In genomic region chr17:90130836-90131235, GRCm38 (mm10) we compare ENCODE assay signal across 19 mouse cellular contexts.
DNase-seq lines count a peak whose midpoint lies in the region; ATAC-seq and TF ChIP-seq lines count a peak whose summit lies in the region.
"Had no signal": no experiment of that assay in that cellular context is flagged by ENCODE, and none has a peak within 500 bp of the region (broad histone marks: within the 10 kb centered on the region; RNA-seq: fewer than 3 reads in every experiment).

No protein-coding gene starts in this region.

- no peaks in the 10 kb centered on the region for H3K4me1 ChIP-seq in forebrain, postnatal 0 days (ENCODE audit: insufficient read depth)
- H3K4me1 ChIP-seq in forebrain, embryonic 10.5 days, result no peaks in the 10 kb centered on the region
- H3K4me1 ChIP-seq in neural tube, embryonic 12.5 days, result no peaks in the 10 kb centered on the region
- H3K4me1 ChIP-seq in heart, embryonic 12.5 days (replicated peaks), result no peaks in the 10 kb centered on the region
- H3K4me1 ChIP-seq: embryonic facial prominence, embryonic 10.5 days; hindbrain, embryonic 12.5 days; limb, embryonic 13.5 days; megakaryocyte, embryonic 14.5 days had no signal

- no peak overlapping the region for H3K9ac ChIP-seq in forebrain, postnatal 0 days
- H3K9ac ChIP-seq in neural tube, embryonic 12.5 days, result no peak overlapping the region
- no peak overlapping the region for H3K9ac ChIP-seq in heart, embryonic 12.5 days
- H3K9ac ChIP-seq: hindbrain, embryonic 12.5 days; limb, embryonic 13.5 days had no signal

- H3K4me3 ChIP-seq in forebrain, postnatal 0 days (ENCODE audit: low read depth, low read length), result no peak overlapping the region
- H3K4me3 ChIP-seq in forebrain, embryonic 10.5 days, result no peak overlapping the region
- no peak overlapping the region for H3K4me3 ChIP-seq in neural tube, embryonic 12.5 days
- no peak overlapping the region for H3K4me3 ChIP-seq in heart, embryonic 12.5 days
- H3K4me3 ChIP-seq: embryonic facial prominence, embryonic 10.5 days; hindbrain, embryonic 12.5 days; left cerebral cortex, adult 2 months; limb, embryonic 13.5 days; megakaryocyte, embryonic 14.5 days had no signal

- no peak for DNase-seq in forebrain, postnatal 0 days
- no peak for DNase-seq in forebrain, embryonic 10.5 days (ENCODE audit: extremely low spot score, low spot score)
- no peak for DNase-seq in neural tube, embryonic 10.5 days (ENCODE audit: extremely low spot score, low spot score)
- peak; percentile 53 to 69 for DNase-seq in cerebellum, postnatal 10 days
- no peak for DNase-seq in spleen, postnatal 14 days (ENCODE audit: low spot score in 2 of 2)
- DNase-seq: adrenal gland, postnatal 36 days; gastrocnemius, postnatal 10 days; heart, adult 18-20 months; lung, postnatal 14 days; retina, postnatal 1 day had no signal

- no peak for ATAC-seq in forebrain, postnatal 0 days
- peak; percentile 29; the same call in 1 of the 2 replicates for ATAC-seq in neural tube, embryonic 12.5 days (ENCODE audit: low FRiP score, low read depth)
- ATAC-seq in heart, embryonic 12.5 days (ENCODE audit: insufficient number of reproducible peaks, low FRiP score), result no peak
- ATAC-seq: intestine, embryonic 16.5 days; Patski had no signal

- no peaks in the 10 kb centered on the region for H3K9me3 ChIP-seq in forebrain, postnatal 0 days (ENCODE audit: low read length)
- H3K9me3 ChIP-seq in forebrain, embryonic 10.5 days, result no peaks in the 10 kb centered on the region
- H3K9me3 ChIP-seq in neural tube, embryonic 12.5 days, result no peaks in the 10 kb centered on the region
- H3K9me3 ChIP-seq in heart, embryonic 12.5 days (replicated peaks), result no peaks in the 10 kb centered on the region
- H3K9me3 ChIP-seq: embryonic facial prominence, embryonic 10.5 days; hindbrain, embryonic 12.5 days; limb, embryonic 13.5 days; megakaryocyte, embryonic 14.5 days had no signal

- no peak overlapping the region for H3K27ac ChIP-seq in forebrain, postnatal 0 days (ENCODE audit: low read depth, low read length)
- H3K27ac ChIP-seq in forebrain, embryonic 10.5 days, result no peak overlapping the region
- H3K27ac ChIP-seq in neural tube, embryonic 12.5 days, result no peak overlapping the region
- no peak overlapping the region for H3K27ac ChIP-seq in heart, embryonic 12.5 days (ENCODE audit: poor library complexity, severe bottlenecking)
- H3K27ac ChIP-seq: embryonic facial prominence, embryonic 10.5 days; hindbrain, embryonic 12.5 days; left cerebral cortex, adult 2 months; limb, embryonic 13.5 days had no signal

- 72% methylated on average over 12 of the region's 12 CpGs for WGBS in forebrain, postnatal 0 days
- 85% methylated on average over 12 of the region's 12 CpGs for WGBS in forebrain, embryonic 10.5 days
- 57% methylated on average over 12 of the region's 12 CpGs for WGBS in neural tube, embryonic 12.5 days
- WGBS in heart, embryonic 12.5 days, result 78% methylated on average over 11 of the region's 12 CpGs

- H3K4me2 ChIP-seq in forebrain, postnatal 0 days (ENCODE audit: low read depth), result no peak overlapping the region
- H3K4me2 ChIP-seq in neural tube, embryonic 12.5 days (replicated peaks), result no peak overlapping the region
- no peak overlapping the region for H3K4me2 ChIP-seq in heart, embryonic 12.5 days
- H3K4me2 ChIP-seq: hindbrain, embryonic 12.5 days; limb, embryonic 13.5 days had no signal

- H3K27me3 ChIP-seq in forebrain, postnatal 0 days (ENCODE audit: insufficient read depth, low read length), result no peaks in the 10 kb centered on the region
- no peaks in the 10 kb centered on the region for H3K27me3 ChIP-seq in forebrain, embryonic 10.5 days (ENCODE audit: poor library complexity, severe bottlenecking)
- H3K27me3 ChIP-seq in neural tube, embryonic 12.5 days (replicated peaks), result no peaks in the 10 kb centered on the region
- H3K27me3 ChIP-seq in heart, embryonic 12.5 days (replicated peaks), result no peaks in the 10 kb centered on the region
- H3K27me3 ChIP-seq: hindbrain, embryonic 12.5 days; limb, embryonic 13.5 days; megakaryocyte, embryonic 14.5 days had no signal

- H3K36me3 ChIP-seq in forebrain, postnatal 0 days (ENCODE audit: insufficient read depth), result no peaks in the 10 kb centered on the region
- no peaks in the 10 kb centered on the region for H3K36me3 ChIP-seq in forebrain, embryonic 10.5 days (replicated peaks)
- no peaks in the 10 kb centered on the region for H3K36me3 ChIP-seq in neural tube, embryonic 12.5 days
- no peaks in the 10 kb centered on the region for H3K36me3 ChIP-seq in heart, embryonic 12.5 days
- H3K36me3 ChIP-seq: embryonic facial prominence, embryonic 10.5 days; hindbrain, embryonic 12.5 days; limb, embryonic 13.5 days had no signal

- TF ChIP-seq CTCF in forebrain, postnatal 0 days (IDR thresholded peaks at IDR 0.05; ENCODE audit: low read depth), result peak; percentile 4; the same call in 1 of the 2 replicates

Comparison
In these comparisons a context has a peak if more than half of its experiments do, and no peak if none do; other contexts are left out.
1. DNase-seq: peak in cerebellum, postnatal 10 days (2 of 2); none in forebrain, postnatal 0 days (single experiment), forebrain, embryonic 10.5 days (single experiment), neural tube, embryonic 10.5 days (single experiment) and spleen, postnatal 14 days (0 of 2).